Mouse (Mus musculus) stomach, embryonic 14.5 days (tissue): ENCODE data around the gene Manba. TPM values are rescaled to one million over a fixed set of nuclear protein-coding genes. Genes with fewer than 3 reads are reported as not detected.

Experiments
- ATAC-seq: fragments of 200-750 bp; cut with Nextera tagmentation; 2 replicates; pipeline ENCODE4 v1.8.0; 2017; ENCODE audit warnings: low read depth, moderate TSS enrichment; ENCODE audit not compliant: insufficient number of reproducible peaks, insufficient read depth, low FRiP score
- H3K27ac ChIP-seq: fragments of 300-500 bp; sonication (generic); 2 replicates; pipeline ENCODE4 v1.5.1; 2014; ENCODE audit warnings: mild to moderate bottlenecking, low read length, moderate library complexity, mixed read lengths
- H3K27me3 ChIP-seq: fragments of 300-500 bp; sonication (generic); 2 replicates; pipeline ENCODE4 v1.6.1; 2014; ENCODE audit warnings: low read length, control low read depth, mixed read lengths; ENCODE audit not compliant: control insufficient read depth, insufficient read depth
- H3K36me3 ChIP-seq: fragments of 300-500 bp; sonication (generic); 2 replicates; pipeline ENCODE4 v1.6.1; 2014; ENCODE audit warnings: mild to moderate bottlenecking, control low read depth, low read length, moderate library complexity, mixed read lengths; ENCODE audit not compliant: control insufficient read depth, insufficient read depth
- H3K4me1 ChIP-seq: fragments of 300-500 bp; sonication (generic); 2 replicates; pipeline ENCODE4 v1.6.1; 2014; ENCODE audit warnings: low read length, control low read depth, mixed read lengths; ENCODE audit not compliant: control insufficient read depth, insufficient read depth
- H3K4me2 ChIP-seq: fragments of 300-500 bp; sonication (generic); replicated peaks from 2 replicates; pipeline ENCODE4 v1.6.1; 2014; ENCODE audit warnings: low read depth, low read length, control low read depth
- H3K4me3 ChIP-seq: fragments of 300-500 bp; sonication (generic); 2 replicates; pipeline ENCODE4 v1.5.1; 2014; ENCODE audit warnings: low read depth, low read length, control low read depth
- H3K9ac ChIP-seq: fragments of 300-500 bp; sonication (generic); replicated peaks from 2 replicates; pipeline ENCODE4 v1.6.1; 2014; ENCODE audit warnings: low read depth, mild to moderate bottlenecking, control low read depth, low read length, moderate library complexity, mixed read lengths
- H3K9me3 ChIP-seq: fragments of 300-500 bp; sonication (generic); 2 replicates; pipeline ENCODE4 v1.6.1; 2016; ENCODE audit warnings: low read depth, low read length, control low read depth; ENCODE audit not compliant: control insufficient read depth
- WGBS: fragments of 180-500 bp; shearing (Covaris S2); extraction: QIAGEN DNeasy Blood & Tissue Kit; methylation state at CpG from one replicate; pipeline ENCODE4 v1.1.7; 2014; 5-methylcytosine and 5-hydroxymethylcytosine counted together
- polyA plus RNA-seq: library from polyadenylated mRNA; unstranded; fragments of >200 nt; fragmentation: Nextera tagmentation; extraction: Ambion mirVana; gene quantifications from 2 replicates; pipeline ENCODE4 v1.2.1, GENCODE M21; 2014

The Manba gene
- polyA plus RNA-seq, 1 experiment from 2014 or later, result 14.6 TPM

- H3K9ac ChIP-seq, result no peak overlapping the region
- H3K27ac ChIP-seq, result no peak overlapping the region
- H3K4me1 ChIP-seq, result peaks cover 18% of the 10 kb centered on the region
- 87% methylated on average over 7 of the region's 7 CpGs for WGBS
- H3K27me3 ChIP-seq, result no peaks in the 10 kb centered on the region
- no peak for ATAC-seq
- H3K4me2 ChIP-seq, result no peak overlapping the region
- peaks cover 27% of the 10 kb centered on the region for H3K36me3 ChIP-seq
- H3K4me3 ChIP-seq, result no peak overlapping the region
- no peaks in the 10 kb centered on the region for H3K9me3 ChIP-seq
These were observed 96.8 kb downstream of the Manba start for GRCm38 (mm10) chr3:135582246-135582645.

DNA sequence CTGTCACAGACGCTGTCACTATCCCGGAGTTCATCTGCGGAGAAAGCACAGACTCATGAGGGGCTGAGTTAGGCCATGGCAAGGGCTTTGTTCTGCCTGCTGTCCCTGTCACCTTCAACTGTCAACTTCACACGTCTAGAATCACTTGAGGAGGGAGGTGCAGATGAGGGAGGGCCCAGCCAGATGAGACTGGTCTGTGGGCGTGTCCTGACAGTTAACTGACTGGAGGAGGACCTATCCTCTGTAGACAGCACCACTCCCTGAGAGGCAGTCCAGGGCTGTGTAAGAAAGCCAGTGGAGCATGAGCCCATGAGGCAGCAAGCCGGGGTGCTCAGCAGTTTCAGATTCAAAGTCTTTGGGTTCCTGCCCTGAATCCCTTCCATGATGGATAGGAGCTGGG lies 100.1 kb downstream of the Manba start:
- 60% methylated on average over 6 of the region's 6 CpGs for WGBS
- Histone ChIP-seq H3K36me3 (peaks cover 48% of the 10 kb centered on the region), H3K9me3 (no peaks in the 10 kb centered on the region), H3K27ac (no peak overlapping the region), H3K4me2 (no peak overlapping the region), H3K4me1 (peaks cover 4% of the 10 kb centered on the region; the same call in 1 of the 2 replicates), H3K4me3 (no peak overlapping the region), H3K9ac (no peak overlapping the region), H3K27me3 (no peaks in the 10 kb centered on the region)
- peak; percentile 61; the same call in 1 of the 2 replicates for ATAC-seq

DNA sequence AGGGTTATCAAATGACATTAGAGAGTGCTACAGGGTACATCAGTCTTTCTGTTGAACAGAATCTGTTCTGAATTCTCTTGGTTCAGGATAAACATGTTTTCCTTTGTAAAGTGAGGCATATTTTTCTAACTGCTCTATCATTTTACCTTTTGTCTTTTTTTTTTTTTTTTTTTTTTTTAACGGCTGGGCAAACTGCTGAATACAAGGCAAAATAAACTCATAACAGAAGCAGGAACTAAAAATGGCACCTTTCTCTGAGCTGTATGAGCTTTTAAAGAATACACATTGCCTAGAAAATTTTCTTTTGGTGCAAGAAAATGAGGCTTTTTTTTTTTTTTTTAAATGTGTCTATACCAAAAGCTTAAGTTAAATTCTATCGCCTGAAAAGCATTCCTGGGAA lies 100.6 kb downstream of the Manba start:
- Histone ChIP-seq H3K9me3 (no peaks in the 10 kb centered on the region), H3K9ac (no peak overlapping the region), H3K27me3 (no peaks in the 10 kb centered on the region), H3K4me1 (0 out of 2 replicates have a peak, but pooled peaks cover 2% of the 10 kb centered on the region), H3K36me3 (peaks cover 53% of the 10 kb centered on the region), H3K4me3 (no peak overlapping the region), H3K27ac (no peak overlapping the region), H3K4me2 (no peak overlapping the region)
- ATAC-seq, result no peak
- WGBS, result 85% methylated on average over 2 of the region's 2 CpGs

DNA sequence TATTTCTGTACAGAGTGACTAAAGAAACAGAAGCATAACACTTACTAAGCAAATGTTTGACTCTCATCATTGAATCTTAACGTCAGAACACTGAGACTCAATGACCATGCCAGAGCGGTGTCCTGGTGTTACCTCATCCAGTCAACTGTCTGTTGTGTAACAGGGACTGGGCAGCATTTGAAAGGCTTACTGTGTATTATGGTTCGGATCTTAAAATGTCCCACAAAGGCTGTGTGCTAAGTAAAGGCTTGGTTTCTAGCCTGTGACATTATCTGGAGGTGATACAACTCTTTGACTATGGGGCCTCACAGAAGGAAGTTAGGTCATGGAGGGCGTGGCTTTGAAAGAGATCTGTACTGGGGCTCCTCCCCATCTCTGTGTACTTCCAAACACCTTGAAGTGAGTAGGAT lies 101.1 kb downstream of the Manba start:
- H3K27ac ChIP-seq, result no peak overlapping the region
- 88% methylated on average over 4 of the region's 4 CpGs for WGBS
- 0 out of 2 replicates have a peak, but pooled peaks cover 1% of the 10 kb centered on the region for H3K4me1 ChIP-seq
- no peak overlapping the region for H3K4me2 ChIP-seq
- peaks cover 56% of the 10 kb centered on the region for H3K36me3 ChIP-seq
- no peaks in the 10 kb centered on the region for H3K27me3 ChIP-seq
- ATAC-seq, result no peak
- H3K4me3 ChIP-seq, result no peak overlapping the region
- no peak overlapping the region for H3K9ac ChIP-seq
- no peaks in the 10 kb centered on the region for H3K9me3 ChIP-seq

- no peak overlapping the region for H3K4me3 ChIP-seq
- H3K27me3 ChIP-seq, result no peaks in the 10 kb centered on the region
- WGBS, result 58% methylated on average over 4 of the region's 4 CpGs
- no peak for ATAC-seq
- no peak overlapping the region for H3K9ac ChIP-seq
- no peak overlapping the region for H3K27ac ChIP-seq
- no peaks in the 10 kb centered on the region for H3K9me3 ChIP-seq
- H3K4me2 ChIP-seq, result no peak overlapping the region
- peaks cover 8% of the 10 kb centered on the region for H3K4me1 ChIP-seq
- H3K36me3 ChIP-seq, result peaks cover 66% of the 10 kb centered on the region
These were observed 105.1 kb downstream of the Manba start for GRCm38 (mm10) chr3:135590471-135590870.

DNA sequence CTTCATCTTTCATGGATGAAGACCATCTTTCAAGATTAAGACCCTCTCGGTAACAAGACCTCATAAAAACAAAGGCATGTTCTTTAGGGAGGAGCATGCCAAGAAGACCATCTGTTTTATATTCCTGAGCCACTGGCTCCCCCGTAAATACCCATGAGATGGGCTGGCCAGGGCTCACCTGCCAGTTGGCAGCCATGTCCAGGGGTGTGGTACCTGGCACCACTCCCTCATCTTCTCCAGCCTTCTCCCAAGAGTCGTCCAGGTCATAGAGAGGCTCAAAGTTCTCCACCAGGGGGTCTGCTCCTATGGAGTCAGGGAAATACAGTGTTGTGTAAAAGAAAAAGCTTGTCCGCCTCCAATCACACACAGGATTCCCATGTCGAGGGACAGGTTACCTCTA lies 106.0 kb downstream of the Manba start:
- peaks cover 8% of the 10 kb centered on the region for H3K4me1 ChIP-seq
- WGBS, result 70% methylated on average over 5 of the region's 5 CpGs
- H3K36me3 ChIP-seq, result peaks cover 61% of the 10 kb centered on the region
- H3K9ac ChIP-seq, result no peak overlapping the region
- no peaks in the 10 kb centered on the region for H3K9me3 ChIP-seq
- H3K4me2 ChIP-seq, result no peak overlapping the region
- H3K4me3 ChIP-seq, result no peak overlapping the region
- H3K27me3 ChIP-seq, result no peaks in the 10 kb centered on the region
- no peak overlapping the region for H3K27ac ChIP-seq
- no peak for ATAC-seq

- ATAC-seq, result no peak
These were observed 106.6 kb downstream of the Manba start for GRCm38 (mm10) chr3:135592011-135592410.

GRCm38 (mm10) chr3:135594238-135594917 lies 109.0 kb downstream of the Manba start:
- no peak overlapping the region for H3K4me2 ChIP-seq
- no peak overlapping the region for H3K9ac ChIP-seq
- no peaks in the 10 kb centered on the region for H3K9me3 ChIP-seq
- H3K36me3 ChIP-seq, result peaks cover 40% of the 10 kb centered on the region
- peak overlapping the region; percentile 45; the same call in 1 of the 2 replicates for H3K27ac ChIP-seq
- no peaks in the 10 kb centered on the region for H3K27me3 ChIP-seq
- H3K4me1 ChIP-seq, result peaks cover 8% of the 10 kb centered on the region
- H3K4me3 ChIP-seq, result no peak overlapping the region
- 53% methylated on average over 21 of the region's 21 CpGs for WGBS
- ATAC-seq, result peak; percentile 34; the same call in 1 of the 2 replicates

More at GRCm38 (mm10) chr3:135592011-135592410, 106.6 kb downstream of the Manba start:
- no peaks in the 10 kb centered on the region for H3K27me3 ChIP-seq
- H3K4me3 ChIP-seq, result no peak overlapping the region
- peaks cover 54% of the 10 kb centered on the region for H3K36me3 ChIP-seq
- no peak overlapping the region for H3K9ac ChIP-seq
- H3K27ac ChIP-seq, result no peak overlapping the region
- peaks cover 8% of the 10 kb centered on the region for H3K4me1 ChIP-seq
- WGBS, result 77% methylated on average over 4 of the region's 4 CpGs
- H3K4me2 ChIP-seq, result no peak overlapping the region
- no peaks in the 10 kb centered on the region for H3K9me3 ChIP-seq

GRCm38 (mm10) chr3:135597014-135597413 lies 111.6 kb downstream of the Manba start:
- H3K4me1 ChIP-seq, result peaks cover 8% of the 10 kb centered on the region
- H3K27me3 ChIP-seq, result no peaks in the 10 kb centered on the region
- no peak for ATAC-seq
- H3K9ac ChIP-seq, result no peak overlapping the region
- WGBS, result 78% methylated on average over 4 of the region's 4 CpGs
- H3K36me3 ChIP-seq, result peaks cover 26% of the 10 kb centered on the region
- H3K27ac ChIP-seq, result peak overlapping the region; percentile 71
- no peaks in the 10 kb centered on the region for H3K9me3 ChIP-seq
- H3K4me2 ChIP-seq, result no peak overlapping the region
- no peak overlapping the region for H3K4me3 ChIP-seq
